In the genomic region with DNA sequence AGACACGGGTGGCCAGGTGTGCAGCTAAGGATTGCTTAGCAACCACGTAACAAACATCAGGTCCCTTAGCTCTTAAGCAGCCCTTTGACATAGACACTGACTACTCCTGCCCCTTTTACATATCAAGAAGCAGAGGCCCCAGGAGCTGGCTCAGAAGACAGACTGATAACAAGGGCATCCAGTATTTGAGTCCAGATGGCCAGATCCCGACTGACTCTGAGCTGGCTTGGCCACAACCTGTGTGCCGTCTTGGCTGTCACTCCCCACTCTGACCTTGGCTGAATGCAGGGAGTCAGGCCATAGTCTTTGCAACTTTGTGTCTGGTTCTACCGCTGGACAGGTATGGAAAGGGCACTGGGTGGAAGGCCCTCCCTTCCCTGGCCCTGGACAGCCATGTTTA, we compare ENCODE assay signal across 14 mouse cellular contexts. TPM values are rescaled to one million over a fixed set of nuclear protein-coding genes. Genes with fewer than 3 reads are reported as not detected.
DNase-seq lines count a peak whose midpoint lies in the region; ATAC-seq and TF ChIP-seq lines count a peak whose summit lies in the region.
"Had no signal": no experiment of that assay in that cellular context is flagged by ENCODE, and none has a peak within 500 bp of the region (broad histone marks: within the 10 kb centered on the region; RNA-seq: fewer than 3 reads in every experiment).

No protein-coding gene starts in this region.

- peak; percentile 31; the same call in 1 of the 2 replicates for ATAC-seq in intestine, embryonic 15.5 days
- no peak for ATAC-seq in intestine, postnatal 0 days
- ATAC-seq in liver, postnatal 0 days = peak; percentile 37
- no peak for ATAC-seq in hindbrain, embryonic 12.5 days (ENCODE audit: low FRiP score)
- ATAC-seq: forebrain, embryonic 16.5 days; intestine, embryonic 16.5 days had no signal

- no peak for TF ChIP-seq CTCF in intestine, postnatal 0 days (IDR thresholded peaks at IDR 0.05; ENCODE audit: low read depth)
- TF ChIP-seq CTCF in liver, postnatal 0 days (IDR thresholded peaks at IDR 0.05; ENCODE audit: low read depth) = no peak

- H3K9ac ChIP-seq in intestine, embryonic 15.5 days = no peak overlapping the region
- H3K9ac ChIP-seq in intestine, postnatal 0 days (ENCODE audit: low read depth, low read length) = no peak overlapping the region
- no peak overlapping the region for H3K9ac ChIP-seq in liver, postnatal 0 days (replicated peaks)
- H3K9ac ChIP-seq in hindbrain, embryonic 12.5 days = no peak overlapping the region
- H3K9ac ChIP-seq: embryonic facial prominence, embryonic 13.5 days; lung, embryonic 15.5 days; stomach, embryonic 15.5 days had no signal

- no peak overlapping the region for H3K4me3 ChIP-seq in intestine, embryonic 15.5 days (replicated peaks)
- no peak overlapping the region for H3K4me3 ChIP-seq in intestine, postnatal 0 days (ENCODE audit: low read depth, low read length)
- no peak overlapping the region for H3K4me3 ChIP-seq in liver, postnatal 0 days (ENCODE audit: low read depth, low read length)
- H3K4me3 ChIP-seq in hindbrain, embryonic 12.5 days = no peak overlapping the region
- H3K4me3 ChIP-seq: embryonic facial prominence, embryonic 13.5 days; lung, embryonic 15.5 days; stomach, embryonic 15.5 days had no signal

- no peak overlapping the region for H3K27ac ChIP-seq in intestine, embryonic 15.5 days
- H3K27ac ChIP-seq in intestine, postnatal 0 days (ENCODE audit: low read depth, low read length) = no peak overlapping the region
- H3K27ac ChIP-seq in liver, postnatal 0 days (ENCODE audit: low read depth) = no peak overlapping the region
- no peak overlapping the region for H3K27ac ChIP-seq in hindbrain, embryonic 12.5 days
- H3K27ac ChIP-seq: embryonic facial prominence, embryonic 13.5 days; lung, embryonic 15.5 days; stomach, embryonic 15.5 days had no signal

- no peaks in the 10 kb centered on the region for H3K36me3 ChIP-seq in intestine, embryonic 15.5 days
- H3K36me3 ChIP-seq in intestine, postnatal 0 days (ENCODE audit: control insufficient read depth, insufficient read depth) = no peaks in the 10 kb centered on the region
- no peaks in the 10 kb centered on the region for H3K36me3 ChIP-seq in liver, postnatal 0 days (replicated peaks; ENCODE audit: insufficient read depth, low read length)
- H3K36me3 ChIP-seq in hindbrain, embryonic 12.5 days = no peaks in the 10 kb centered on the region
- H3K36me3 ChIP-seq: embryonic facial prominence, embryonic 13.5 days; lung, embryonic 15.5 days; stomach, embryonic 15.5 days had no signal

- no peak overlapping the region for H3K4me2 ChIP-seq in intestine, embryonic 15.5 days (replicated peaks)
- H3K4me2 ChIP-seq in intestine, postnatal 0 days (replicated peaks; ENCODE audit: low read depth) = no peak overlapping the region
- no peak overlapping the region for H3K4me2 ChIP-seq in liver, postnatal 0 days (ENCODE audit: low read depth, low read length)
- H3K4me2 ChIP-seq in hindbrain, embryonic 12.5 days (replicated peaks) = no peak overlapping the region
- H3K4me2 ChIP-seq: embryonic facial prominence, embryonic 13.5 days; lung, embryonic 15.5 days; midbrain, embryonic 11.5 days; stomach, embryonic 15.5 days had no signal

- TF ChIP-seq EP300 in liver, postnatal 0 days (IDR thresholded peaks at IDR 0.05; ENCODE audit: low read depth) = no peak

- peak; percentile 49 for DNase-seq in adrenal gland, postnatal 14 days
- peak; percentile 37 for DNase-seq in cerebellum, adult 8-10 months
- no peak for DNase-seq in liver, postnatal 0 days
- no peak for DNase-seq in right cerebral cortex, postnatal 36 days (ENCODE audit: low spot score in 2 of 2)
- DNase-seq in frontal cortex, postnatal 36 days (ENCODE audit: low spot score in 2 of 2) = no peak

- H3K9me3 ChIP-seq in intestine, embryonic 15.5 days = no peaks in the 10 kb centered on the region
- H3K9me3 ChIP-seq in intestine, postnatal 0 days (ENCODE audit: control insufficient read depth) = no peaks in the 10 kb centered on the region
- H3K9me3 ChIP-seq in liver, postnatal 0 days (ENCODE audit: low read length) = no peaks in the 10 kb centered on the region
- no peaks in the 10 kb centered on the region for H3K9me3 ChIP-seq in hindbrain, embryonic 12.5 days (replicated peaks)
- H3K9me3 ChIP-seq: embryonic facial prominence, embryonic 13.5 days; lung, embryonic 15.5 days; stomach, embryonic 15.5 days had no signal

- no peaks in the 10 kb centered on the region for H3K27me3 ChIP-seq in intestine, embryonic 15.5 days (replicated peaks)
- H3K27me3 ChIP-seq in intestine, postnatal 0 days (replicated peaks; ENCODE audit: control insufficient read depth, insufficient read depth, low read length) = no peaks in the 10 kb centered on the region
- H3K27me3 ChIP-seq in liver, postnatal 0 days (ENCODE audit: insufficient read depth, low read length) = no peaks in the 10 kb centered on the region
- no peaks in the 10 kb centered on the region for H3K27me3 ChIP-seq in hindbrain, embryonic 12.5 days
- H3K27me3 ChIP-seq: embryonic facial prominence, embryonic 13.5 days; lung, embryonic 15.5 days; stomach, embryonic 15.5 days had no signal

- 74% methylated on average over 5 of the region's 5 CpGs for WGBS in intestine, embryonic 15.5 days
- WGBS in intestine, postnatal 0 days = 69% methylated on average over 5 of the region's 5 CpGs
- WGBS in liver, postnatal 0 days (ENCODE audit: insufficient replicate concordance) = 75% methylated on average over 5 of the region's 5 CpGs
- WGBS in hindbrain, embryonic 12.5 days = 77% methylated on average over 5 of the region's 5 CpGs

- no peaks in the 10 kb centered on the region for H3K4me1 ChIP-seq in intestine, embryonic 15.5 days (replicated peaks)
- H3K4me1 ChIP-seq in intestine, postnatal 0 days (replicated peaks; ENCODE audit: control insufficient read depth, insufficient read depth, low read length) = no peaks in the 10 kb centered on the region
- peaks cover 8% of the 10 kb centered on the region; the same call in 1 of the 2 replicates for H3K4me1 ChIP-seq in liver, postnatal 0 days (ENCODE audit: insufficient read depth)
- no peaks in the 10 kb centered on the region for H3K4me1 ChIP-seq in hindbrain, embryonic 12.5 days
- H3K4me1 ChIP-seq: embryonic facial prominence, embryonic 13.5 days had no signal

RNA-seq across cellular contexts. Expression of a gene that starts 34.7 kb away (rescaled TPM):
- 42.9 and 44.5 TPM in 2 replicates for polyA plus RNA-seq in intestine, embryonic 15.5 days (2015; fragmentation: Nextera tagmentation; extraction: Ambion mirVana)
- polyA plus RNA-seq in intestine, postnatal 0 days (2015; fragmentation: Nextera tagmentation; extraction: Ambion mirVana) = 14.9 and 15.1 TPM in 2 replicates
- 16.4 and 22.4 TPM in 2 replicates for total RNA-seq in adrenal gland, postnatal 14 days (2021)
- polyA plus RNA-seq in liver, postnatal 0 days (2015; fragmentation: Nextera tagmentation; extraction: Ambion mirVana) = 12.5 and 14.4 TPM in 2 replicates
- polyA plus RNA-seq in hindbrain, embryonic 12.5 days (2016; fragmentation: Nextera tagmentation; extraction: Ambion mirVana) = 65.3 and 67.6 TPM in 2 replicates

RNA-seq across cellular contexts. Expression of a gene that starts 45.5 kb away (rescaled TPM):
- polyA plus RNA-seq in intestine, embryonic 15.5 days (2015; fragmentation: Nextera tagmentation; extraction: Ambion mirVana) = 14.5 and 15.2 TPM in 2 replicates
- 6.1 and 6.2 TPM in 2 replicates for polyA plus RNA-seq in intestine, postnatal 0 days (2015; fragmentation: Nextera tagmentation; extraction: Ambion mirVana)
- total RNA-seq in adrenal gland, postnatal 14 days (2021) = 72.4 and 72.6 TPM in 2 replicates
- 6.4 and 6.9 TPM in 2 replicates for polyA plus RNA-seq in liver, postnatal 0 days (2015; fragmentation: Nextera tagmentation; extraction: Ambion mirVana)
- 42.5 and 45.4 TPM in 2 replicates for polyA plus RNA-seq in hindbrain, embryonic 12.5 days (2016; fragmentation: Nextera tagmentation; extraction: Ambion mirVana)

RNA-seq across cellular contexts. Expression of a gene that starts 51.8 kb away (rescaled TPM):
- 34.6 and 35.4 TPM in 2 replicates for polyA plus RNA-seq in intestine, embryonic 15.5 days (2015; fragmentation: Nextera tagmentation; extraction: Ambion mirVana)
- polyA plus RNA-seq in intestine, postnatal 0 days (2015; fragmentation: Nextera tagmentation; extraction: Ambion mirVana) = 18.6 and 21.1 TPM in 2 replicates
- 116 and 124 TPM in 2 replicates for total RNA-seq in adrenal gland, postnatal 14 days (2021)
- 18.2 and 23.5 TPM in 2 replicates for polyA plus RNA-seq in liver, postnatal 0 days (2015; fragmentation: Nextera tagmentation; extraction: Ambion mirVana)
- 72.4 and 76.4 TPM in 2 replicates for polyA plus RNA-seq in hindbrain, embryonic 12.5 days (2016; fragmentation: Nextera tagmentation; extraction: Ambion mirVana)

Comparison
In these comparisons a context has a peak if more than half of its experiments do, and no peak if none do; other contexts are left out.
1. ATAC-seq: peak in intestine, embryonic 15.5 days (single experiment) and liver, postnatal 0 days (single experiment); none in intestine, postnatal 0 days (single experiment) and hindbrain, embryonic 12.5 days (single experiment).
2. DNase-seq: peak in adrenal gland, postnatal 14 days (single experiment) and cerebellum, adult 8-10 months (single experiment); none in liver, postnatal 0 days (single experiment), right cerebral cortex, postnatal 36 days (0 of 2) and frontal cortex, postnatal 36 days (0 of 2).